ENCODE assay signal across 25 mouse cellular contexts in genomic region chr11:79733013-79733412, GRCm38 (mm10).
DNase-seq lines count a peak whose midpoint lies in the region; ATAC-seq and TF ChIP-seq lines count a peak whose summit lies in the region.
"Had no signal": no experiment of that assay in that cellular context is flagged by ENCODE, and none has a peak within 500 bp of the region (broad histone marks: within the 10 kb centered on the region; RNA-seq: fewer than 3 reads in every experiment).

No protein-coding gene starts in this region.

- peak overlapping the region; percentile 18; the same call in 1 of the 2 replicates for H3K27ac ChIP-seq in kidney, adult 2 months (ENCODE audit: insufficient read depth, low read depth, low read length)
- no peak overlapping the region for H3K27ac ChIP-seq in liver, adult 2 months (replicated peaks; ENCODE audit: insufficient read depth, low read depth, low read length)
- no peak overlapping the region for H3K27ac ChIP-seq in liver, postnatal 0 days (ENCODE audit: low read depth)
- H3K27ac ChIP-seq: embryonic facial prominence, embryonic 10.5 days; embryonic facial prominence, embryonic 12.5 days; forebrain, embryonic 13.5 days had no signal

- TF ChIP-seq EP300 in liver, postnatal 0 days (IDR thresholded peaks at IDR 0.05; ENCODE audit: low read depth) = no peak

- DNase-seq in kidney, adult 11 months = peak; percentile 64
- DNase-seq in kidney, postnatal 4 days = no peak
- peak; percentile 89 for DNase-seq in kidney, adult 2 months
- no peak for DNase-seq in kidney, postnatal 14 days
- DNase-seq in kidney, adult 9 months = peak; percentile 90
- DNase-seq in kidney, postnatal 25 days = no peak
- DNase-seq in liver, adult 2 months (ENCODE audit: extremely low read depth, low read depth, low spot score) = peak; percentile 69
- no peak for DNase-seq in liver, postnatal 0 days
- DNase-seq: adrenal gland, adult 8-10 months; adrenal gland, postnatal 14 days; adrenal gland, postnatal 36 days; B cell, adult 2 months; cerebellum, adult 11-12 months; cerebellum, adult 2 months; cerebellum, adult 9-10 months; cerebellum, postnatal 10 days; cerebellum, postnatal 25 days had no signal

- no peaks in the 10 kb centered on the region for H3K27me3 ChIP-seq in kidney, adult 2 months (replicated peaks; ENCODE audit: control insufficient read depth, insufficient read depth, low read length)
- H3K27me3 ChIP-seq in liver, adult 2 months (ENCODE audit: control insufficient read depth, insufficient read depth, low read length) = no peaks in the 10 kb centered on the region
- no peaks in the 10 kb centered on the region for H3K27me3 ChIP-seq in liver, postnatal 0 days (ENCODE audit: insufficient read depth, low read length)
- H3K27me3 ChIP-seq: CH12.LX; embryonic facial prominence, embryonic 12.5 days; forebrain, embryonic 13.5 days; Patski had no signal

- ATAC-seq in liver, postnatal 0 days = no peak
- ATAC-seq: activated CD4-positive, CD25-positive, alpha-beta regulatory T cell, adult 4 months; CD4-positive, CD25-positive, alpha-beta regulatory T cell, adult 4 months; forebrain, embryonic 13.5 days; Patski had no signal

- no peak overlapping the region for H3K9ac ChIP-seq in liver, adult 2 months (ENCODE audit: low read depth, low read length)
- no peak overlapping the region for H3K9ac ChIP-seq in liver, postnatal 0 days (replicated peaks)
- H3K9ac ChIP-seq: embryonic facial prominence, embryonic 12.5 days; forebrain, embryonic 13.5 days had no signal

- WGBS in kidney, adult 2 months = 56% methylated on average over 6 of the region's 6 CpGs
- 58% methylated on average over 6 of the region's 6 CpGs for WGBS in liver, adult 2 months
- WGBS in liver, postnatal 0 days (ENCODE audit: insufficient replicate concordance) = 80% methylated on average over 6 of the region's 6 CpGs

- H3K36me3 ChIP-seq in kidney, adult 2 months (ENCODE audit: control insufficient read depth, insufficient read depth, low read length) = no peaks in the 10 kb centered on the region
- peaks cover 12% of the 10 kb centered on the region; the same call in 1 of the 2 replicates for H3K36me3 ChIP-seq in liver, adult 2 months (ENCODE audit: control insufficient read depth, insufficient read depth, low read length)
- no peaks in the 10 kb centered on the region for H3K36me3 ChIP-seq in liver, postnatal 0 days (replicated peaks; ENCODE audit: insufficient read depth, low read length)
- H3K36me3 ChIP-seq: embryonic facial prominence, embryonic 10.5 days; embryonic facial prominence, embryonic 12.5 days; G1E had no signal

- TF ChIP-seq CTCF in kidney, adult 2 months (conservative IDR thresholded peaks at IDR 0.05; ENCODE audit: insufficient read depth, insufficient read length, low read depth, low read length) = no peak
- TF ChIP-seq CTCF in liver, adult 2 months (IDR thresholded peaks at IDR 0.05; ENCODE audit: low read depth, low read length) = no peak
- TF ChIP-seq CTCF in liver, postnatal 0 days (IDR thresholded peaks at IDR 0.05; ENCODE audit: low read depth) = no peak

- H3K4me1 ChIP-seq in kidney, adult 2 months (ENCODE audit: control insufficient read depth, insufficient read depth, low read length) = peaks cover 36% of the 10 kb centered on the region
- H3K4me1 ChIP-seq in liver, adult 2 months (ENCODE audit: control insufficient read depth, insufficient read depth, low read length) = peaks cover 17% of the 10 kb centered on the region
- peaks cover 4% of the 10 kb centered on the region; the same call in 1 of the 2 replicates for H3K4me1 ChIP-seq in liver, postnatal 0 days (ENCODE audit: insufficient read depth)

- H3K9me3 ChIP-seq in liver, postnatal 0 days (ENCODE audit: low read length) = no peaks in the 10 kb centered on the region
- H3K9me3 ChIP-seq: embryonic facial prominence, embryonic 10.5 days; embryonic facial prominence, embryonic 12.5 days; forebrain, embryonic 13.5 days; G1E had no signal

- H3K79me2 ChIP-seq in liver, adult 2 months (ENCODE audit: control insufficient read depth, insufficient read depth, low read length) = no peaks in the 10 kb centered on the region

- no peak overlapping the region for H3K4me3 ChIP-seq in kidney, adult 2 months (ENCODE audit: insufficient read depth, low read depth, low read length)
- no peak overlapping the region for H3K4me3 ChIP-seq in liver, adult 2 months (ENCODE audit: insufficient read depth, low read depth, low read length)
- H3K4me3 ChIP-seq in liver, postnatal 0 days (ENCODE audit: low read depth, low read length) = no peak overlapping the region
- H3K4me3 ChIP-seq: embryonic facial prominence, embryonic 10.5 days; embryonic facial prominence, embryonic 12.5 days; forebrain, embryonic 13.5 days had no signal

- TF ChIP-seq POLR2A in kidney, adult 2 months (IDR thresholded peaks at IDR 0.05; ENCODE audit: low read depth, low read length) = no peak
- no peak for TF ChIP-seq POLR2A in liver, adult 2 months (IDR thresholded peaks at IDR 0.05; ENCODE audit: extremely low read depth, insufficient read depth, low read length)

- no peak overlapping the region for H3K4me2 ChIP-seq in liver, postnatal 0 days (ENCODE audit: low read depth, low read length)
- H3K4me2 ChIP-seq: embryonic facial prominence, embryonic 12.5 days; forebrain, embryonic 13.5 days had no signal

Comparison
In these comparisons a context has a peak if more than half of its experiments do, and no peak if none do; other contexts are left out.
1. DNase-seq: peak in kidney, adult 11 months (single experiment), kidney, adult 2 months (single experiment), kidney, adult 9 months (single experiment) and liver, adult 2 months (single experiment); none in kidney, postnatal 4 days (0 of 2), kidney, postnatal 14 days (single experiment), kidney, postnatal 25 days (0 of 2) and liver, postnatal 0 days (single experiment).